Mouse (Mus musculus): ENCODE results near the gene Rpl18. TPM values are rescaled to one million over a fixed set of nuclear protein-coding genes. Genes with fewer than 3 reads are reported as not detected.

The Rpl18 gene
- polyA plus RNA-seq, 1 experiment from 2014 or later = 682 TPM

DNA sequence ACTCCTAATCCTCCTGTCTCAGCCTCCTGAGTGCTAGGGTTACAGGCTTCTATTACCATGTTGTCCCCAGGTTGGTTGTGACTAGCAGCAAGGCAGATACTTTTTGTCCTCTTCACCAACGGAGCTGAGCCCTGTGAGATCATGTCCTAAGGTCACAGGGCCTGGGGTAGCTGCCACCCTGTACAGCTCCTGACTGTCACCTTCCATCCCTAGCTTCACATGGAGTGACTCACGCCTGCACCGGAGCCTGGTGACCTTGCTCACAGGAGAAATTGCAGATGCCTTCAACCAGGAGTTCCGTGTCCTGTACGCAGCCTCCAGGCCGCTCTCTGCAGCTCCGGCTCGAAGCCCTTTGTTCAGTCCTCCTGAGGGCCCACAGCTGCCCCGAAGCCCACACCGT is 11.2 kb downstream of the Rpl18 start:
- no peak overlapping the region for H3K4me2 ChIP-seq (replicated peaks)
- no peaks in the 10 kb centered on the region for H3K9me3 ChIP-seq (replicated peaks)
- no peak overlapping the region for H3K9ac ChIP-seq
- no peak overlapping the region for H3K4me3 ChIP-seq
- peaks cover 64% of the 10 kb centered on the region for H3K36me3 ChIP-seq
- no peak overlapping the region for H3K27ac ChIP-seq
- ATAC-seq (ENCODE audit: low FRiP score) = no peak
- H3K27me3 ChIP-seq = no peaks in the 10 kb centered on the region
- H3K4me1 ChIP-seq = peaks cover 12% of the 10 kb centered on the region
- 95% methylated on average over 10 of the region's 10 CpGs for WGBS

DNA sequence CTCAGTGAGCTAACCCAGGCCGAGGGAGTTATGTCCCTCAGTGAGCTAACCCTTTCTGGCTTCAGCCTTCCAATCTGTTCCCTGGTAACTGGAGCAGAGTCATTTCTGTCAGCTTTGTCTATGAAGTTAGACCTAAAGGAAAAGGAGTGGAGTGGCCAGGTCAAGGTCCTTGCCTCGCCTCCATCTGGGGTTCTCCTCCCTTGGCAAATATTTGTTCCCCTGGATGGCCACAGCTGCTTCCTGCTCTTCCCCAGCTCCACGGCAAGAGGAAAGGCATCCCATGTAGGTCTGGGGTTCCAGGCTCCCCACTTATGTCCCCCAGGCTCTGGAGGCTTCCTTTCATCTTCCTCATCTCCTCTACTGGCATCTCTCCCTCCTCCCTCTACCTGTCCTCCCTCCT is 12.4 kb downstream of the Rpl18 start:
- Histone ChIP-seq H3K36me3 (peaks cover 52% of the 10 kb centered on the region), H3K4me1 (peaks cover 10% of the 10 kb centered on the region), H3K9me3 (replicated peaks) (no peaks in the 10 kb centered on the region), H3K9ac (no peak overlapping the region), H3K4me3 (no peak overlapping the region), H3K4me2 (replicated peaks) (no peak overlapping the region), H3K27ac (no peak overlapping the region), H3K27me3 (no peaks in the 10 kb centered on the region)
- ATAC-seq (ENCODE audit: low FRiP score) = no peak
- 88% methylated on average over 3 of the region's 3 CpGs for WGBS

DNA sequence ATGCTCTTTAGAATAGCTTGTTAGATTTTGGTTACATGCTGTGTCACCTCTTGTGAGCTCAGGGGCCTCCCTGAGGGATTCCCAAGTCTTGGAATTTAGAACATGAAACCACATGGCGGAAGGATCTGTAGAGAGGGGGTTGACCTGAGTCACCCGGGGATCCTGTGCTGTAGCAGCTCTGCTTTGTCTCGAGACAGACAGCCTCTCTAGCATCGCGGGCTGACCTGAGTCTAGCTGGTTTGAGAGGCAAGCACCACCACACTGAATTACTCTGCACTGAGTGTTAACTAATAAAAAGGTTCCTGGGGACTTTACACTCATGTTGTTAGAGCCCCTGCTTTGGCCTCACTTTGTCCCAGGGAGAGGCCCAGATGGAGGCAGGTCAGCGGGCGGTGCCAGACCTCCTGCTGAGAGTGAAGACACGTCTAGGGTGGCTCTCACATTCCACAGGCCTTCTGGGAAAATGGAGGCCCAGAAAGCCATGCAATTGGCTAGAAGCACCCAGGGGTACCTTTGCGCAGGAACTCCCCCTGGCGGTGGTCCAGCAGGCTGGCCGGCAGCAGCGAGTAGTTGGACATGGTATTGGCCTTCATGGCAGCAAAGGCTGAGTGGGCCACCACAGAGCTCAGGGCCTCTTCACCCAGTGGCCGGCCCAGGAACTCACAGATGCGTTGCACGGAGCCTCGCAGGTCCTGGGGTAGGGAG is 15.6 kb downstream of the Rpl18 start:
- 15% methylated on average over 16 of the region's 16 CpGs for WGBS
- Histone ChIP-seq H3K27ac (0 out of 2 replicates have a peak overlapping the region, but pooled peaks have one; percentile 30), H3K27me3 (no peaks in the 10 kb centered on the region), H3K4me1 (peaks cover 10% of the 10 kb centered on the region), H3K36me3 (peaks cover 20% of the 10 kb centered on the region), H3K4me3 (no peak overlapping the region), H3K4me2 (replicated peaks) (no peak overlapping the region), H3K9me3 (replicated peaks) (no peaks in the 10 kb centered on the region), H3K9ac (0 out of 2 replicates have a peak overlapping the region, but pooled peaks have one; percentile 13)
- ATAC-seq (ENCODE audit: low FRiP score) = no peak

DNA sequence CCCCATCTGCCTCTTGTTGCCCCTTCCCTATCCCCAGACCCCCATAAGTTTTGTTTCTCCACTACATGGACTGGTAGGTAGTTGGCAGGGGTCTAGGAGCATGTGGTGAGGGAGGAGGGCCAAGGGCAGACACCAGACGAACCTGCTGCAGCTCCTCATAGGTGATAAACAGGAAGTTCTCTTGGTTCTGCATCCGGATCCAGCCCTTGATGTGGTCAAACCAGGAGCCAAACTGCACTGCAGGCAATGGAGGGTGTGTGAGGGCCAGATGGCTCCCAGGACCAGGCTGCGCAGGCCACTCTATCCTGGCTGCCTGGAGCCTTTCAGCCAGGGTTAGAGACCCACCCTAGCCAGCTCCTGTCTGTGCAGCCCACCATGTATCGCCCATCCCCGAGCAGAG is 18.2 kb downstream of the Rpl18 start:
- Histone ChIP-seq H3K4me3 (no peak overlapping the region), H3K4me2 (replicated peaks) (no peak overlapping the region), H3K27ac (no peak overlapping the region), H3K27me3 (no peaks in the 10 kb centered on the region), H3K9me3 (replicated peaks) (no peaks in the 10 kb centered on the region), H3K4me1 (peaks cover 10% of the 10 kb centered on the region), H3K36me3 (peaks cover 6% of the 10 kb centered on the region), H3K9ac (no peak overlapping the region)
- ATAC-seq (ENCODE audit: low FRiP score) = no peak
- WGBS = 79% methylated on average over 5 of the region's 5 CpGs

DNA sequence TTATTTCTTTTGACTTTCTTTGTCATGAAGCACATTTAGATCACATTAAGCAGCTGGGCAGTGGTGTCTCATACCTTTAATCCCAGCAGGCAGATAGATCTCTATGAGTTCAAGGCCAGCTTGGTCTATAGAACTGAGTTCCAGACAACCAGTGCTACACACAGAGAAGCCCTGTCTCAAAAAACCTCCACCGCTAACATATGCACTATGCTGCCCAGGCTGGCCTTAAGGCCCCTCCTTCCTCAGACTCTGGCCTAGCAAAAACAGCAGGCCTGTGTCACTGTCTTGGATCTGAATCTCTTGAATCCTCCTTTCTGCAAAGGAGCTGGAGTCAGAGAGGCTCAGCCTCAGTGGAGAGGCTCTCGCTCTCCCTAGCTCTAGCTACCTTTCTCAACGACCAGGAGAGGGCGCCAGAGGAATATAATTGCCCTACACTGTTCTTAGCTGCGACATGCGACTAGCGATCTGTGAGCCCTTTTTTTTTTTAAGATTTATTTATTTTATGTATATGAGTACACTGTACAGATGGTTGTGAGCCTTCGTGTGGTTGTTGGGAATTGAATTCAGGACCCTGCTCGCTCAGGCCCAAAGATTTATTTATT is 24.0 kb downstream of the Rpl18 start:
- Histone ChIP-seq H3K4me3 (no peak overlapping the region), H3K4me2 (replicated peaks) (no peak overlapping the region), H3K4me1 (no peaks in the 10 kb centered on the region), H3K9ac (no peak overlapping the region), H3K27me3 (peaks cover 15% of the 10 kb centered on the region; the same call in 1 of the 2 replicates), H3K36me3 (no peaks in the 10 kb centered on the region), H3K9me3 (replicated peaks) (no peaks in the 10 kb centered on the region), H3K27ac (no peak overlapping the region)
- WGBS = 11% methylated on average over 9 of the region's 9 CpGs
- peak; percentile 81 for ATAC-seq (ENCODE audit: low FRiP score)

DNA sequence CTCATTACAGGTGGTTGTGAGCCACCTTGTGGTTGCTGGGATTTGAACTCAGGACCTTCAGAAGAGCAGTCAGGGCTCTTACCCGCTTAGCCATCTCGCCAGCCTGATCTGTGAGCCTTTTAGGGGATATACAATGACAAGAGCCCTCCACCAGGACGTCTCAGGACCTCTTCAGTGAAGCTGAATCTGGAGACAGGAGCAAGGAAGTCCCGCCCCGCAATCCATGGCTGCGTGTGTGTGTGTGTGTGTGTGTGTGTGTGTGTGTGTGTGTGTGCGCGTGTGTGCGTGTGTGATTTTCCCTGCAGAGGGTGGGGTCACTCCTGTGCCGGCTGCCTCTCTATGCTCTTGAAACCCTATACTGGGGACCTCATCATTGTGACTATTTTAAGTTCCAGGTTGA is 24.6 kb downstream of the Rpl18 start:
- Histone ChIP-seq H3K27me3 (peaks cover 15% of the 10 kb centered on the region; the same call in 1 of the 2 replicates), H3K9ac (no peak overlapping the region), H3K36me3 (no peaks in the 10 kb centered on the region), H3K9me3 (replicated peaks) (no peaks in the 10 kb centered on the region), H3K4me2 (replicated peaks) (no peak overlapping the region), H3K27ac (no peak overlapping the region), H3K4me3 (no peak overlapping the region), H3K4me1 (no peaks in the 10 kb centered on the region)
- WGBS = 66% methylated on average over 8 of the region's 10 CpGs
- ATAC-seq (ENCODE audit: low FRiP score) = no peak

DNA sequence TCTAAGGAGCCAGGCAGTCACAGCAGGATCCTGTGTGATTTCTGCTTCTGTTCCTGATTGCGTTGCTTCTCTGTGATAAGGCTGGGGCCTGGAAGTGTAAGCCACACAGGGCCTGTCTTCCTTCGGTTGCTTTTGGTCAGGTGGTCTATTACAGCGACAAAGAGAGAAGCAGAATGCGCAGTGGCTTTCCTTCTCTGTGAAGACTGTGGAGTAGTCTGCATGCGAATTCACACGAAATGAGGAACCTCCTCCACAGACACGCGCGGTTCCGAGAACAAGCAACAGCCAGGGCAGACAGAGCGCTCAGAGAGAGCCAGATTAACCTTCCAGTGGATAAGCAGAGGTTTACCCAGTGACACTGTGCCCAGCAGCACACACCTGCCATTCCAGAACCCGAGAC is 26.1 kb downstream of the Rpl18 start:
- Histone ChIP-seq H3K36me3 (no peaks in the 10 kb centered on the region), H3K9ac (no peak overlapping the region)
- WGBS = 87% methylated on average over 12 of the region's 12 CpGs

DNA sequence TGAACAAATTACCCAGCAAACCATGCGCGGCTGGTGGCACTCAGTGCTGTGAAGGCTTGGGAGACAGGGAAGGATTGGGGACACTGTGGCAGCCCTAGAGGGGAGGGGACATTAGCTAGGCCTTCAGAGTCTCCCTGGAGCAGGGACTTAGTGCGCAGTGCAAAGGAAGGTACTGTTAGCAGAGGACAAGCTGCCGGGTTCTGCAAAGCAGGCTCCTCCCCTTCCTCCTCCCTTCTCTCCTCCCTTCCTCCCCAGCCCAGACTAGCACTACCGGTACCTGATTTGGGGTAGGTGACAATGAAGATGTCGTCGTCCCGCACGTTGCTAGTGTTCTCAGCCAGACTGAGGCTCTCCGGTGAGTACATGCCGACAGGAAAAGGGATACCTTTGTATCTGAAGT is 26.5 kb downstream of the Rpl18 start:
- no peak for ATAC-seq (ENCODE audit: low FRiP score)
- H3K27ac ChIP-seq = no peak overlapping the region
- WGBS = 39% methylated on average over 11 of the region's 11 CpGs
- H3K36me3 ChIP-seq = no peaks in the 10 kb centered on the region
- H3K4me3 ChIP-seq = peak overlapping the region; percentile 5; the same call in 1 of the 2 replicates
- peaks cover 15% of the 10 kb centered on the region; the same call in 1 of the 2 replicates for H3K27me3 ChIP-seq
- no peak overlapping the region for H3K9ac ChIP-seq
- peak overlapping the region; percentile 19; the same call in 1 of the 2 replicates for H3K4me2 ChIP-seq (replicated peaks)
- H3K9me3 ChIP-seq (replicated peaks) = no peaks in the 10 kb centered on the region
- H3K4me1 ChIP-seq = no peaks in the 10 kb centered on the region

More for the DNA sequence above, 26.1 kb downstream of the Rpl18 start:
- H3K27me3 ChIP-seq = peaks cover 15% of the 10 kb centered on the region; the same call in 1 of the 2 replicates
- ATAC-seq (ENCODE audit: low FRiP score) = no peak
- H3K4me2 ChIP-seq (replicated peaks) = no peak overlapping the region
- no peaks in the 10 kb centered on the region for H3K9me3 ChIP-seq (replicated peaks)
- no peak overlapping the region for H3K27ac ChIP-seq
- no peaks in the 10 kb centered on the region for H3K4me1 ChIP-seq
- H3K4me3 ChIP-seq = no peak overlapping the region

DNA sequence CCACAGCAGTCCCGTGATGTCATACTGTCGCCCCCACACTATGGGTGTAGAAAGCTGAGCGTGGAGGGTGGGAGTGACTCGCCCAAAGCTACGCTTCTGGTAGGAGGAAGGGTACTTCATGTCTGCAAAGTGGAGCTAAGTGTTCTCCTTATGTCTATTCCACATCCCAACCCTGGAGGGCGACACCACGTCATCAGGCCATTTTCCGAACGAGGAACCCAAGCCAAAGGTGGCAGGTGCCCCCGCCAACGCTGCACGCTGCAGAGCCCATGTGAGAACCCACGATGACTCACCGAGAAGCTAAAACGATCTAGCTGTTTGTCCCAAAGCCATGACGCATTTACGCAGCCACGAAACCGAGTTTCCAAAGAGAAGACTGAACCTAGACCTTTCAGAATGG is 27.1 kb downstream of the Rpl18 start:
- Histone ChIP-seq H3K4me2 (replicated peaks) (peak overlapping the region; percentile 19; the same call in 1 of the 2 replicates), H3K4me1 (no peaks in the 10 kb centered on the region), H3K9me3 (replicated peaks) (no peaks in the 10 kb centered on the region), H3K9ac (0 out of 2 replicates have a peak overlapping the region, but pooled peaks have one; percentile 8), H3K27me3 (peaks cover 15% of the 10 kb centered on the region; the same call in 1 of the 2 replicates), H3K4me3 (0 out of 2 replicates have a peak overlapping the region, but pooled peaks have one; percentile 5), H3K27ac (no peak overlapping the region), H3K36me3 (no peaks in the 10 kb centered on the region)
- 45% methylated on average over 19 of the region's 19 CpGs for WGBS
- ATAC-seq (ENCODE audit: low FRiP score) = no peak

DNA sequence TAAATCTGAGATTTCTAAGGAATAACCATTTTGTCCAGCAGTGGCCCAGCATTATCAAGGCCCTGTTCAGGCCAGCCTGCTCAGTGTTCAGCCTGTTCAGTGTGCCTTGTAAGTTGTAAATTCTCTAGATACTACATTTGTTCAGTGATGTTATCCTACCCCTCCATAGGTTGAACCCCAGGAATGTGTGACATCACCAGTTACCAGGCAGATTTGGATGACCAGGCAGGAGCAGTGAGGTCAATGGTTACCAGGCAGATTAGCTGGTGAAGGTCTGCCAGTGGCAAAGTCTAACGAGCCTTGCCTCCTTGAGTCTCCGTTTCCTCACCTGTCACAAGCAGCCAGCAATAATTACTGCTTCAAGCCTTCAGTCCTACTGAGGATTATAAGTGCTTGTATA is 29.1 kb downstream of the Rpl18 start:
- Histone ChIP-seq H3K36me3 (no peaks in the 10 kb centered on the region), H3K4me1 (peaks cover 5% of the 10 kb centered on the region), H3K4me3 (no peak overlapping the region), H3K9ac (no peak overlapping the region), H3K4me2 (replicated peaks) (no peak overlapping the region), H3K9me3 (replicated peaks) (no peaks in the 10 kb centered on the region), H3K27ac (no peak overlapping the region), H3K27me3 (peaks cover 15% of the 10 kb centered on the region; the same call in 1 of the 2 replicates)
- WGBS = 51% methylated on average over 2 of the region's 2 CpGs
- no peak for ATAC-seq (ENCODE audit: low FRiP score)

DNA sequence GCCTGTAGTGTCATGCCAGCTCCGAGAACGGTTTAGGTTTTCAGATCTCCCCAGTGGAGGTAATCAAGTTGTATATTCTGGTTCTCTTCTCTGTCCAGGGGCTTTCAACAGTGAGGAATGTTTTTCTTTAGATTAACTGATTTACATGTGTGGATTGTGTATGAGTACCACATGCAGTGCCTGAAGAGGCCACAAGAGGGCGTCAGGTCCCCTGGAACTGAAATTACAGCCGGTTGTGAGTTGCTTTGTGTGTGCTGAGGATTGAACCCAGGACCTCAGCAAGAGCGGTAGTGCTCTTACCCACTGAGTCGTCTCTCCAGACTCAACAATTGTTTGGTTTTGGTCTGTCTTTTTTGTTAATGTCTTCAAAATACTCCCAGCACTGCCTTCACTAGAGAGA is 31.3 kb downstream of the Rpl18 start:
- Histone ChIP-seq H3K4me1 (peaks cover 10% of the 10 kb centered on the region), H3K9me3 (replicated peaks) (no peaks in the 10 kb centered on the region), H3K27me3 (peaks cover 6% of the 10 kb centered on the region; the same call in 1 of the 2 replicates), H3K36me3 (no peaks in the 10 kb centered on the region), H3K4me3 (no peak overlapping the region), H3K9ac (no peak overlapping the region), H3K4me2 (replicated peaks) (no peak overlapping the region), H3K27ac (no peak overlapping the region)
- no peak for ATAC-seq (ENCODE audit: low FRiP score)
- 68% methylated on average over 6 of the region's 6 CpGs for WGBS

DNA sequence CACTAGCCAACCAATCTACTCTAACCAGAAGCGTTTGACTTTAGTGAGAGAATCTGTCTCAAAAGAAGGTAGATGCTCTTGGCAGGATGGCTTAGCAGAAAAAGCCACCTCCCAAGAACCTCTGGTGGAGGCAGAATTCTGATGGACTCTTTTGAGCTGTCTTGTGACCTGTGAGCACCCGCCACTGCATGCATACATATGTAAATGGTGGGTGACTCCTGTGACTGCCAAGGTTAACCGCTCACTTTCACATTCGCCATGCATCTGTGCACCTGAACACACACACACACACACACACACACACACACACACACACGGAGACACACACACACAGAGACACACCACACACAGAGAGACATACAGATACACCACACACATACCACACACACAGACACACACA is 32.2 kb downstream of the Rpl18 start:
- H3K9ac ChIP-seq = no peak overlapping the region
- no peaks in the 10 kb centered on the region for H3K36me3 ChIP-seq
- H3K9me3 ChIP-seq (replicated peaks) = no peaks in the 10 kb centered on the region
- H3K27ac ChIP-seq = no peak overlapping the region
- 0 out of 2 replicates have a peak, but pooled peaks cover under 1% of the 10 kb centered on the region for H3K27me3 ChIP-seq
- no peak overlapping the region for H3K4me3 ChIP-seq
- no peak for ATAC-seq (ENCODE audit: low FRiP score)
- H3K4me2 ChIP-seq (replicated peaks) = no peak overlapping the region
- peaks cover 10% of the 10 kb centered on the region for H3K4me1 ChIP-seq
- WGBS = 84% methylated on average over 5 of the region's 5 CpGs

Data from hindbrain, embryonic 12.5 days (tissue).